Mouse (Mus musculus) midbrain, embryonic 11.5 days (tissue): Measurements from ENCODE around the gene Kdm4d. TPM values are rescaled to one million over a fixed set of nuclear protein-coding genes. Genes with fewer than 3 reads are reported as not detected.

ENCODE experiments used
- ATAC-seq: fragments of 200-750 bp; cut with Nextera tagmentation; 2 replicates; pipeline ENCODE4 v1.8.0; 2017; ENCODE audit warnings: moderate TSS enrichment, moderate library complexity; ENCODE audit not compliant: low FRiP score
- DNase-seq: peaks from one replicate; pipeline ENCODE4 v3.0.0; 2015; ENCODE audit warnings: low spot score; ENCODE audit errors: missing footprints
- H3K27ac ChIP-seq: fragments of 300-500 bp; sonication (generic); 2 replicates; pipeline ENCODE4 v1.5.1; 2014; ENCODE audit warnings: low read depth, low read length
- H3K27me3 ChIP-seq: fragments of 300-500 bp; sonication (generic); 2 replicates; pipeline ENCODE4 v1.6.1; 2014; ENCODE audit warnings: mild to moderate bottlenecking, low read length, moderate library complexity, mixed read lengths; ENCODE audit not compliant: control insufficient read depth, insufficient read depth
- H3K36me3 ChIP-seq: fragments of 300-500 bp; sonication (generic); 2 replicates; pipeline ENCODE4 v1.6.1; 2014; ENCODE audit warnings: mild to moderate bottlenecking, low read length, moderate library complexity, mixed read lengths; ENCODE audit not compliant: control insufficient read depth, insufficient read depth
- H3K4me1 ChIP-seq: fragments of 300-500 bp; sonication (generic); 2 replicates; pipeline ENCODE4 v1.6.1; 2014; ENCODE audit warnings: low read length; ENCODE audit not compliant: control insufficient read depth, insufficient read depth
- H3K4me2 ChIP-seq: fragments of 300-500 bp; sonication (generic); 2 replicates; pipeline ENCODE4 v1.6.1; 2014; ENCODE audit warnings: mild to moderate bottlenecking, moderate library complexity
- H3K4me3 ChIP-seq: fragments of 300-500 bp; sonication (generic); 2 replicates; pipeline ENCODE4 v1.5.1; 2014; ENCODE audit warnings: low read depth, low read length
- H3K9ac ChIP-seq: fragments of 300-500 bp; sonication (generic); 2 replicates; pipeline ENCODE4 v1.6.1; 2014; ENCODE audit warnings: low read length
- H3K9me3 ChIP-seq: fragments of 300-500 bp; sonication (generic); 2 replicates; pipeline ENCODE4 v1.6.1; 2016; ENCODE audit warnings: low read length; ENCODE audit not compliant: control insufficient read depth
- WGBS: fragments of 180-500 bp; shearing (Covaris S2); extraction: QIAGEN DNeasy Blood & Tissue Kit; methylation state at CpG from one replicate; pipeline ENCODE4 v1.1.7; 2014; 5-methylcytosine and 5-hydroxymethylcytosine counted together
- polyA plus RNA-seq: library from polyadenylated mRNA; unstranded; fragments of >200 nt; fragmentation: Nextera tagmentation; extraction: Ambion mirVana; gene quantifications from 2 replicates; pipeline ENCODE4 v1.2.1, GENCODE M21; 2014

Kdm4d gene
- polyA plus RNA-seq, 1 experiment from 2014 or later: 0.07 TPM

DNA sequence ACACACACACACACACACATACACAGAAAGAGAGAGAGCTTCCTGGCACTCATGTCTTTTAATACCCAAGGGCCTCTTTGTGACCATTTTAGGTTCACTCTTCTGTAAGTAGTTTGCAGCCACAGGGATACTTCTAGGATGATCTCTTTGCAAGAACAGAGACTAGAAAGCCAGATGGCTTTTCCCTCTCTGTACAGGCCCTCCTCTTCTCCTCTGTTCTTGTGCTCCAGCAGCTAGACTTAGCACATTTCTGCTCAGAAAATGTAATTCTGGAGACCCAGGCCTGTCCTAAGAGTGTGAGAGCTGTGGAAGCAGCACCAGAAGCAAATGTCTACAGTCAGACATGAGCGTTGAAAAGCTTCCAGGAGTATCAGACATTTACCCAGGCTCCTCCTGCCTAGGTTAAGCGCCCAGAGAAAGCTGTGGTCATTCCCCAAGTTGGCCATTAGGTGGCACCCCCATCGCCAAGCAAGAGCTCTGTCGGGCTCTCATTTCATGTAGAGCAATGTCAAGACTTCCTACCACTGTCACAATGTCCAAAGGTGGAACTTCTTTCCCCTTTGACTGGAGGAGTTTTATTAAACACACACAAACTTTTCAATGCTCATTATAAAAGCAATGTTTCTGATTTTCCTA lies 23.2 kb upstream of the Kdm4d start:
- no peak overlapping the region for H3K27ac ChIP-seq
- peak; percentile 94 for DNase-seq
- H3K4me1 ChIP-seq: no peaks in the 10 kb centered on the region
- H3K9me3 ChIP-seq: no peaks in the 10 kb centered on the region
- no peak overlapping the region for H3K4me2 ChIP-seq
- H3K27me3 ChIP-seq: no peaks in the 10 kb centered on the region
- 6% methylated on average over 4 of the region's 4 CpGs for WGBS
- H3K4me3 ChIP-seq: no peak overlapping the region
- ATAC-seq: peak; percentile 65; the same call in 1 of the 2 replicates
- H3K36me3 ChIP-seq: no peaks in the 10 kb centered on the region
- no peak overlapping the region for H3K9ac ChIP-seq

DNA sequence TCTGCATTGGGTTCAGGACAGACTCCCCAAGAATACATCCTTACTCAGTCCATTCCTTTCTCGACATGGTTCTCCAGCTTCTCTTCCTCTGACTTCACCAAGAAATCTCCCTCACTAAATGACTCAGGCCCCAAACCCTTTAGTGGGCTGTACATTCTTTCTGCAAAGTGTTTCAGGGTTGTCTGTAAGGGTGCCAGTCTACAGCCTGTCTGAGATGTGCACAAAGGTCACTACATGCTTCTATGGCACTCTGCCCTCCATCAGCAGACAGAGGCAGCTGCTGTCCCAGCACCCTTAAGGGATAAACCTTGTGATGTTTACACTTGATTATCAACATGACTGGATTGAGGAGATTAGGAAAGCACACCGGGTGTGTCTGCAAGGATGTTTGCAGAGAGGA lies 21.4 kb upstream of the Kdm4d start:
- Histone ChIP-seq H3K27me3 (no peaks in the 10 kb centered on the region), H3K36me3 (no peaks in the 10 kb centered on the region), H3K4me1 (no peaks in the 10 kb centered on the region), H3K9me3 (no peaks in the 10 kb centered on the region), H3K4me3 (no peak overlapping the region), H3K9ac (no peak overlapping the region), H3K4me2 (no peak overlapping the region), H3K27ac (no peak overlapping the region)
- DNase-seq: no peak
- WGBS: 53% methylated on average over 2 of the region's 2 CpGs
- ATAC-seq: no peak

DNA sequence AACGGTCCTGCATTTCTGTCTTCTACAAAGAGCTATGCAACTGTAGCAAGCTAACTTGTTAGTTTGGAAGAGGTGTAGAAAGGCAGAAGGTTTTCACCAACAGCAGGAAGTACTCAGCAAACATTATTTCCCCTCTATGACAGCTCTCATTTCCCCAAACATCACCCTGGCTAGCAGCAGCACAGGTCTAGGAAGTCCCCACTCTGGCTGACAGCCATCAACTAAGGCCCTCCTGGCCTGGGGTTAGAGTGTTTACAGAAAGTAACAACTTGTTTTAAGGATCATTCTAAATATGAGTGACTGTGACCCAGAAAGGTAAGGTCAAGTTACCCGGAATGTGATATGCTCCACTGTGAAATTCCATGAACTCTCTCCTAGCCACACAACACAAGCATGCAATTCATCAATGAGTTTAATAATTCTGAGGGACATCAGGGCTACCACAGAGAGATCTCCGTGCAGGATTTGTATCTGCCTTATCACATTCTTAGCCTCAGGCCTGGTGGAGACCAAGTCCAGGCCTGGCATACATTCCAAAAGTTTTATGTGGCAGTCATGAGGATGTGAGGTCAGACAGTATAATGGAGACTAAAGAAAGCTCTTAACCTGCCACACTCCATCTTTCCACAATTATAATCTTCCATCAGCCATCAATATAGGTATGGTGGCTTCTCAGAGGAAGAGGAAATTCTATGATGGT lies 20.8 kb upstream of the Kdm4d start:
- 76% methylated on average over 3 of the region's 3 CpGs for WGBS
- no peak for ATAC-seq

DNA sequence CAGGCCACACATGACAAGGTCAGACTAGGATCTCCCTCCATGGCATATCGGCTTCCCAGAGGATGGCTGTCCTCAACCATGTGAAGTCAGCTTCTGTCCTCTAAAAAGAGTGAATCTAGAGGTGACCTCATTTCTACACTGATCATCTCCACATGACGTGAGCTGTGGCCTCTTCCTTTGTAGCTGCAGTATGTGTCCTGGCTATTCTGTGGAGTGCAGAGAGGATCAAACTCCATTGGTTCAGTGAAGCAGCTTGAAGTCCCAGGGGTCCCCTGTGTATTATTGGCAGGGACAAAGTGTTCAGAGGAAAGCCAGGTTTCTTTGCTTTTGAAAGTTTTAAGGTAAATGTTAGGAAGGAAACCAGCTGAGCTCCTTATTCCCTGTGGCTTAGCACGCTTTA lies 17.8 kb upstream of the Kdm4d start:
- H3K27me3 ChIP-seq: no peaks in the 10 kb centered on the region
- no peak overlapping the region for H3K9ac ChIP-seq
- DNase-seq (no peak), ATAC-seq (no peak)
- no peak overlapping the region for H3K4me2 ChIP-seq
- WGBS: 86% methylated on average over 3 of the region's 3 CpGs
- H3K27ac ChIP-seq: no peak overlapping the region
- no peaks in the 10 kb centered on the region for H3K9me3 ChIP-seq
- H3K36me3 ChIP-seq: no peaks in the 10 kb centered on the region
- H3K4me1 ChIP-seq: no peaks in the 10 kb centered on the region
- no peak overlapping the region for H3K4me3 ChIP-seq

More for the DNA sequence above, 20.8 kb upstream of the Kdm4d start:
- no peak for DNase-seq
- Histone ChIP-seq H3K27me3 (no peaks in the 10 kb centered on the region), H3K27ac (no peak overlapping the region), H3K36me3 (no peaks in the 10 kb centered on the region), H3K9ac (no peak overlapping the region), H3K4me1 (no peaks in the 10 kb centered on the region), H3K4me2 (no peak overlapping the region), H3K4me3 (no peak overlapping the region), H3K9me3 (no peaks in the 10 kb centered on the region)

DNA sequence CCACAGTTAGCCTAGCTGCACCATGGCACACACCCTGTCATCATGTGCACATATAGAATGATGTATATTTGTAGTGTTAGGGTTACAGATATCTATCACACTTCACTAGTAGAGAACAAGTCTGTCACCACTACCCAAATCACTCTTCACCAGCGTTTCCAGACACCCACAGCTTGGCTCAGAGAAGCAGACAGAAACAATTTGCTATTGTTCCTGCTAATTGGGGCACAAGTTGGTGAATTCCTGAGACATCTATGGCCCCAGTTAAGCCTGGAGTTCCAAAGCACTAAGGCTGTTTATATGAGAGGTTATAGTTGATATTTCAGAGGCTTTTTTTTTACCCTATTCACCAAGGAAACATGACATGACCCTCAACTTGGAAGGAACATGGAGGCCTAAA lies 17.0 kb upstream of the Kdm4d start:
- DNase-seq: no peak
- Histone ChIP-seq H3K36me3 (no peaks in the 10 kb centered on the region), H3K27me3 (no peaks in the 10 kb centered on the region), H3K4me2 (no peak overlapping the region), H3K27ac (no peak overlapping the region), H3K4me1 (no peaks in the 10 kb centered on the region), H3K4me3 (no peak overlapping the region), H3K9ac (no peak overlapping the region), H3K9me3 (no peaks in the 10 kb centered on the region)
- 67% methylated on average over 1 of the region's 1 CpGs for WGBS
- ATAC-seq: no peak

DNA sequence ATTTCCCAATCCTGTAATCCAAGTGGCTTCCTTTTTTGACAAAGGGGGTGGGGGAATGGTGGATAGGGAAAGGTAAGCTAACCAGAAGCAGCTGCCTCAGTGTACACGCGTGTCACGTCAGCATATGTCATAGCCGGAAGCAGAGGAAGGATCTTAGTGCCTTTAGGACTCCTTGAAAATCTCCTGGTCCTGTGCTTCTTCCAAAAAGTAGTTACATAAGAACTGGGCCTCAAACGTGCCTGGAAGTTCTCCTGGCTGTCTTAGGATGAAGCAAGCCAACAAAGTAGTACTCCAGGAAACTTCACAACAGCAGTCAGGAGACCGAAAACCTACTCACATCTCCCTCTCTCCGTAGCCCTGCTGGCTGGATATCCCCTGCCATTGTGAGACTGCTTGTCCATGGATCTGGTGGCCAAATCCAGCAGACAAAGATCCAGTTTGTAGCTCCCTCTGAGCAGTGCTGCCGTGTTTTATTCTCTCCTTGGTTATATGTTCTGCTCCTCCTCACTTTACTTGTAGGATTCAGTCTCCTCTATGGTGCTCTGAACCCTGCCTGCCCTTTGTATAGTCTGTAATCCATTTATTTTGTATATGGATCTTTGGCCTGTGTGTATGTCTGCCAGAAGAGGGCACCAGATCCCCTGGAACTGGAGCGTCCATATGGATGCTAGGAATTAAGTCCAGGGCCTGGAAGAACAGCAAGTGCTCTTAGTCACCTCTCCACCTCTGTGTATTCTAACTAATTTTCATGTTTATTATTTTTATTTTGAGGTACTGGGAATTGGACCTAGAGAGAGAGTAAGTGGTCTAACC lies 12.6 kb upstream of the Kdm4d start:
- Histone ChIP-seq H3K9me3 (no peaks in the 10 kb centered on the region), H3K4me2 (no peak overlapping the region), H3K4me1 (no peaks in the 10 kb centered on the region), H3K27ac (no peak overlapping the region), H3K4me3 (no peak overlapping the region), H3K27me3 (no peaks in the 10 kb centered on the region), H3K36me3 (peaks cover 9% of the 10 kb centered on the region), H3K9ac (no peak overlapping the region)
- DNase-seq (peak; percentile 86), ATAC-seq (peak; percentile 80)
- 77% methylated on average over 9 of the region's 9 CpGs for WGBS

DNA sequence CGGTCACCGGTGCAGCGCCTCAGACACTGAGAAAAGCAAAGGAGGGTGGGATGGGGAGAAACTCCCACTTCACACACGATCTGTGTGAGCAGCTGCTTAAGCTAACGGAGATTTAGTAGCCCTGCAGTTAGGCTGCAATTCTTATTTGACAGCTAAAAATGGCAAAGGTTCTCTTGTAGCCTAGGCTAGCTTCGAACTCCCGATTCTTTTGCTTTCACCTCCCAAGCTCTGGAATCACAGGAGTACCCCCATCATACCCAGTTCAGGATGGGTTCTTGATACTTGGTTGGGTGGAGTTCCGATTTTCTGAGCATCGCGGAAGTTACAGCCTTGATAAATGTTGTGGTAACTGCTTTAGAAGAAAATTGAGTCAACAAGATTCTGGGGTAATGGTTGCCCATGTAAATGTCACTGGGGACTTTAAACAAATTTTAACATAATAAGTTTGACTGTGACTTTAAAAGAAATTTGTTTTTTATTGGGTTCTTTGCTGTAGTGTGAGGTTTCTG lies 688 bp upstream of the Kdm4d start:
- ATAC-seq (no peak), DNase-seq (peak; percentile 93)
- Histone ChIP-seq H3K4me1 (no peaks in the 10 kb centered on the region), H3K9ac (peak overlapping the region; percentile 90), H3K27ac (peak overlapping the region; percentile 14; the same call in 1 of the 2 replicates), H3K4me2 (peak overlapping the region; percentile 72), H3K36me3 (peaks cover 14% of the 10 kb centered on the region; the same call in 1 of the 2 replicates), H3K27me3 (no peaks in the 10 kb centered on the region), H3K9me3 (no peaks in the 10 kb centered on the region), H3K4me3 (peak overlapping the region; percentile 84)
- 5% methylated on average over 10 of the region's 10 CpGs for WGBS

DNA sequence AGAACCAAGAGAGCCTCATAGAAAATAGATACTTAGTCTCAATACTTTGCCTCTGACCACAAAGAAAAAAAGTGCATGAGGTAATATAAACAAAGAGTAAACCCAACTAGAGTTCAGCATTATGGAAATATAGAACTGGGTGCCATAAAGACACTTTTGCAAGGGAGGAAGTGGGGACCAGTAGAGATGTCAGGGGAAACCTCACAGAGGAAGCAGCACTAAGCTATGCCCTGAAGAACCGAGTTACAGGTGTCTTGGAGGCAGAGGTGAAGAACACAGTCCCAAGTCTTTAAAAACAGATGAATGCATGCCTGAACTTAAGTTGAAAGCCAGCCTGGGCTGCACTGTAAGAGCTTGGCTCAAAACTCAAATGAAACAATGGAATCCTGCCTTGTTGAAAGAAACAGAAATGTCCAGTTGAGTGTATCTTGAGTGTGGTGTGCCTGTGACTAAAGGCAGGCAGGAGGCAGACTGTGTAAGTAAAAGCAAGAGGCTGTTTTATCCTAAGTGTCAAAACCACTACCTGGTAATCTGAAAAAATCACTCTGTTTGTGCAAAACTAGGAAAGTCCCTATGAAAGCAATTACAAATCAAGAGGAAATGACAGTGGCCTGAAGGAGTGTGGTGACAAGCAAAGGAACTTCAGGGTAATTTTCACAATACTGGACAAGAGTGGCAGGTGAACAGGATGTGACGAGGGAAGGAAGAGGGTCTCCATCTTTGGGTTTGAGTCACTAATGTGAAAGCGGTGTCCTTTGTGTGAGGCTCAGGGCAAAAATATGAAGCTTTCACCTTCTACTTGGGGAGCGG lies 1.2 kb downstream of the Kdm4d start:
- Histone ChIP-seq H3K9ac (no peak overlapping the region; the same call in 1 of the 2 replicates), H3K36me3 (peaks cover 7% of the 10 kb centered on the region; the same call in 1 of the 2 replicates), H3K9me3 (no peaks in the 10 kb centered on the region), H3K4me2 (peak overlapping the region; percentile 64), H3K27me3 (no peaks in the 10 kb centered on the region), H3K4me3 (peak overlapping the region; percentile 84; the same call in 1 of the 2 replicates), H3K4me1 (no peaks in the 10 kb centered on the region), H3K27ac (no peak overlapping the region)
- DNase-seq (no peak), ATAC-seq (no peak)
- 86% methylated on average over 4 of the region's 4 CpGs for WGBS
